Mouse (Mus musculus): ENCODE measurements around the gene Vamp2.

Vamp2 gene

GRCm38 (mm10) chr11:69135361-69135760, 47.1 kb downstream of the Vamp2 start:
- no peak for DNase-seq
